Mouse (Mus musculus) E14TG2a.4 (cell line): ENCODE data around the gene Pdx1.

Source experiments
- CTCF ChIP-seq: conservative IDR thresholded peaks from 2 replicates; pipeline ENCODE4 v1.5.1; 2014; ENCODE audit warnings: low read length
- NANOG ChIP-seq: IDR thresholded peaks from 2 replicates; pipeline ENCODE4 v1.6.1; 2014; ENCODE audit warnings: borderline replicate concordance, low read length, mixed read lengths
- POU5F1 ChIP-seq: IDR thresholded peaks from 2 replicates; pipeline ENCODE4 v1.6.1; 2014; ENCODE audit warnings: low read length, borderline replicate concordance

- peak; percentile 63 for TF ChIP-seq CTCF
- no peak for TF ChIP-seq NANOG
- TF ChIP-seq POU5F1 = no peak
These were observed 42.2 kb upstream of the Pdx1 start for GRCm38 (mm10) chr5:147227354-147228112.
